Mouse (Mus musculus): ENCODE data around the gene Fcho2. TPM values are rescaled to one million over a fixed set of nuclear protein-coding genes. Genes with fewer than 3 reads are reported as not detected.

Fcho2 gene
- polyA plus RNA-seq, 1 experiment from 2014 or later: 16.6 TPM

DNA sequence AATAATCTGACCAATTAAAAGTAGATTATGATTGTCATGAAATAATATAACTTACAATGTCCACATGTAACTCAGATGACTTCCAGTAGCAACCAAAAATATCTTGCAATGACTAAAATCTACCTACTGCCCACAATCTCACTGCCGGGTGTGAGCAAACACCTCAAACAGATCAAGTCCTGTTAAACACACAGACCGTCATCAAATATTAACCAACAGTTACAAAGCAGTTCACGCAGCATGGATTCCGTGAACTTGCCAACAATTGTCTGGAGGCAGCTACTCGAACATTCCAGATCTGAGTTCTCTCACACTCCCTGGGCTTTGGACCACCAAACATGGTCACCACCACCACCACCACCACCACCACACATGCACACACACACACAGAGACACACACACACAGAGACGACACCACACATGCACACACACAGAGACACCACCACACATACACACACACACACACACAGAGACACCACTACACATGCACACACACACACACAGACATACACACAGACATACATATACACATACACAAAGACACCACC is 99.7 kb downstream of the Fcho2 start:
- TF ChIP-seq EP300 (IDR thresholded peaks at IDR 0.05; ENCODE audit: low read depth) (no peak), CTCF (IDR thresholded peaks at IDR 0.05; ENCODE audit: low read depth) (no peak)
- no peaks in the 10 kb centered on the region; the same call in 1 of the 2 replicates for H3K4me1 ChIP-seq (ENCODE audit: insufficient read depth)
- no peaks in the 10 kb centered on the region for H3K36me3 ChIP-seq (replicated peaks; ENCODE audit: insufficient read depth, low read length)
- H3K4me2 ChIP-seq (ENCODE audit: low read depth, low read length): no peak overlapping the region
- no peak overlapping the region for H3K9ac ChIP-seq (replicated peaks)
- H3K27me3 ChIP-seq (ENCODE audit: insufficient read depth, low read length): no peaks in the 10 kb centered on the region
- H3K4me3 ChIP-seq (ENCODE audit: low read depth, low read length): no peak overlapping the region
- DNase-seq: no peak
- ATAC-seq: peak; percentile 79
- 61% methylated on average over 6 of the region's 6 CpGs for WGBS (ENCODE audit: insufficient replicate concordance)
- no peaks in the 10 kb centered on the region for H3K9me3 ChIP-seq (ENCODE audit: low read length)
- no peak overlapping the region for H3K27ac ChIP-seq (ENCODE audit: low read depth)

DNA sequence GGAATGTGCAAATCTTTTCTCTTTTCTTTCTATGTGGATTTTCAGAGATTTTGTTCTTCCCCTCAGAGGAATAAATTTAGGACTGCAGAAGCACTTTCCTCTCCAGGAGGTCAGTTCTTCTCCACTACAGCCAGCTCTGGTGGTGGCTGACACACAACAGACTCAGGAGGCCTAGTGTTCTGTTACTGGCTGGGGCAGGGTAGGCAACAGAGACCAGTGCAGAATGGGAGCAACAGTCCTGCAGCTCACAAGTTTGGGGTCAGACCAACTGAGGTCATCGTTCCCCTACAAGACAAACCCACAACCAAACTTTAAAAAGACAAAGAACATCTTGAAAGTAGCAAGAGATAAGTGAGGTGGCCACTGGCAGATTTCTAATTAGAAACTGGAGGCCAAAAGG is 104.6 kb downstream of the Fcho2 start:
- DNase-seq: no peak
- H3K9ac ChIP-seq (replicated peaks): no peak overlapping the region
- no peaks in the 10 kb centered on the region for H3K27me3 ChIP-seq (ENCODE audit: insufficient read depth, low read length)
- ATAC-seq: no peak
- no peak overlapping the region for H3K4me3 ChIP-seq (ENCODE audit: low read depth, low read length)
- no peak for TF ChIP-seq EP300 (IDR thresholded peaks at IDR 0.05; ENCODE audit: low read depth)
- no peak for TF ChIP-seq CTCF (IDR thresholded peaks at IDR 0.05; ENCODE audit: low read depth)
- H3K4me2 ChIP-seq (ENCODE audit: low read depth, low read length): no peak overlapping the region
- 85% methylated on average over 1 of the region's 1 CpGs for WGBS (ENCODE audit: insufficient replicate concordance)
- H3K4me1 ChIP-seq (ENCODE audit: insufficient read depth): no peaks in the 10 kb centered on the region
- no peaks in the 10 kb centered on the region for H3K9me3 ChIP-seq (ENCODE audit: low read length)
- H3K36me3 ChIP-seq (replicated peaks; ENCODE audit: insufficient read depth, low read length): no peaks in the 10 kb centered on the region
- H3K27ac ChIP-seq (ENCODE audit: low read depth): no peak overlapping the region

DNA sequence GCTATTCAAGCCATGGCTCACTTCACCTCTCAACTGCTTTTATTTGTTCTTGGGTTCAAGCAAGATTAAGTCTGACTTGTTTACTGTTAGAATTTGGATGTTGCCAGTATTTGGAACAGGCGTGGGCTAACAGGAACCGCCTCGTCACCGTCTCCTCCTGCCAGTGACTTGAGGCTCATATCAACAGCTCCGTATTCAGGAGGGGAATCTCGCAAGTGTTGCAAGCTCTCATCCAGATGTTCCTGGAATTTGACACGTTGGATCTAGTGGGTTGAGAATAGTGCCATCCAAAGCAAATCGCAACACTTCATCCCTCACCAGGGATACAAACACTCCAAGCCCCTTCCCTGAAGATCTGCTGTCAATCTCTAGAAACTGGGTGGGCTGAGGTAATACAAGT is 105.0 kb downstream of the Fcho2 start:
- TF ChIP-seq EP300 (IDR thresholded peaks at IDR 0.05; ENCODE audit: low read depth) (no peak), CTCF (IDR thresholded peaks at IDR 0.05; ENCODE audit: low read depth) (no peak)
- 74% methylated on average over 8 of the region's 8 CpGs for WGBS (ENCODE audit: insufficient replicate concordance)

DNA sequence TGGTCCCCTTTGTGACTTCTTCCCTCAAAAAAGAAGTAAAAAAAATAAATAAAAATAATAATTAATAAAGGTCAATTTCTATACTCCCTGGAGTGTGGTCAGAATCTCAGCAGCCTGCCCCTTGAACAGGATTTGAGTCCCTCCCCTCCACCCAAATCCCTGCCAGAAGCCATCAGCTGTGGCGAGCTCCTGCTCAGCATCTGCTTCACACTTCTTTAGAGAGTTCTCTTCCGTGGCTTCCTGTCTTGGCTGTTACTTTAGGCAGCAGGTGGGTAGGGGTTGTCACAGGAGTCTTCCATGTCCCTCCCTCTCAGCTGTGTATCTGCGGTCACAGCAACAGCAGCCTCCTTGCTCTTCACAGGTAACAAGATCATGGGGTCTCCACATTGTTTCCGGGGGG is 109.7 kb downstream of the Fcho2 start:
- no peaks in the 10 kb centered on the region for H3K36me3 ChIP-seq (replicated peaks; ENCODE audit: insufficient read depth, low read length)
- no peaks in the 10 kb centered on the region for H3K9me3 ChIP-seq (ENCODE audit: low read length)
- H3K4me2 ChIP-seq (ENCODE audit: low read depth, low read length): no peak overlapping the region
- no peak overlapping the region for H3K9ac ChIP-seq (replicated peaks)
- no peaks in the 10 kb centered on the region for H3K4me1 ChIP-seq (ENCODE audit: insufficient read depth)
- 69% methylated on average over 4 of the region's 4 CpGs for WGBS (ENCODE audit: insufficient replicate concordance)
- ATAC-seq (no peak), DNase-seq (no peak)
- no peaks in the 10 kb centered on the region for H3K27me3 ChIP-seq (ENCODE audit: insufficient read depth, low read length)
- no peak overlapping the region for H3K4me3 ChIP-seq (ENCODE audit: low read depth, low read length)
- TF ChIP-seq EP300 (IDR thresholded peaks at IDR 0.05; ENCODE audit: low read depth): no peak
- no peak overlapping the region for H3K27ac ChIP-seq (ENCODE audit: low read depth)

More for the DNA sequence above, 105.0 kb downstream of the Fcho2 start:
- H3K9ac ChIP-seq (replicated peaks): no peak overlapping the region
- no peaks in the 10 kb centered on the region for H3K27me3 ChIP-seq (ENCODE audit: insufficient read depth, low read length)
- no peaks in the 10 kb centered on the region for H3K4me1 ChIP-seq (ENCODE audit: insufficient read depth)
- H3K36me3 ChIP-seq (replicated peaks; ENCODE audit: insufficient read depth, low read length): no peaks in the 10 kb centered on the region
- no peak for ATAC-seq
- DNase-seq: no peak
- no peak overlapping the region for H3K4me2 ChIP-seq (ENCODE audit: low read depth, low read length)
- no peak overlapping the region for H3K27ac ChIP-seq (ENCODE audit: low read depth)
- H3K9me3 ChIP-seq (ENCODE audit: low read length): no peaks in the 10 kb centered on the region
- H3K4me3 ChIP-seq (ENCODE audit: low read depth, low read length): no peak overlapping the region

DNA sequence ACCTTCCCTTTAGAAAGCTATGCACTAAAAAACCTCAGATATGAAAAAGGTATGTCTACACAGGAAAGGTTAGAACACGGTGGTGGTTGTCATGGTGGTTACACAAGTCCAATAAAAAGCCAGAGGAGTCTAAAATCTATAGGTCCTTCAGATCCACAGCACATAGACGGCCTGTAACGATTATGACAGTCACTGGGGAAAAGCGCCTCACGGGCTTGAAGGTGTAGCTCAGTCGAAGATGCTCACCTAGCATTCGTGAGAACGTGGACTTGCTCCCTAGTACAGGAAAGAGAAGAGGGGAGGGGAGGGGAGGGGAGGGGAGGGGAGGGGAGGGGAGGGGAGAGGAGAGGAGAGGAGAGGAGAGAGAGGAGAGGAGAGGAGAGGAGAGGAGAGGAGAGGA is 111.5 kb downstream of the Fcho2 start:
- no peaks in the 10 kb centered on the region for H3K9me3 ChIP-seq (ENCODE audit: low read length)
- no peak for ATAC-seq
- H3K4me1 ChIP-seq (ENCODE audit: insufficient read depth): no peaks in the 10 kb centered on the region
- H3K4me3 ChIP-seq (ENCODE audit: low read depth, low read length): no peak overlapping the region
- no peaks in the 10 kb centered on the region for H3K36me3 ChIP-seq (replicated peaks; ENCODE audit: insufficient read depth, low read length)
- H3K27me3 ChIP-seq (ENCODE audit: insufficient read depth, low read length): no peaks in the 10 kb centered on the region
- H3K27ac ChIP-seq (ENCODE audit: low read depth): no peak overlapping the region
- WGBS (ENCODE audit: insufficient replicate concordance): 81% methylated on average over 8 of the region's 8 CpGs
- TF ChIP-seq EP300 (IDR thresholded peaks at IDR 0.05; ENCODE audit: low read depth): no peak
- TF ChIP-seq CTCF (IDR thresholded peaks at IDR 0.05; ENCODE audit: low read depth): no peak
- H3K9ac ChIP-seq (replicated peaks): no peak overlapping the region
- no peak for DNase-seq
- H3K4me2 ChIP-seq (ENCODE audit: low read depth, low read length): no peak overlapping the region

DNA sequence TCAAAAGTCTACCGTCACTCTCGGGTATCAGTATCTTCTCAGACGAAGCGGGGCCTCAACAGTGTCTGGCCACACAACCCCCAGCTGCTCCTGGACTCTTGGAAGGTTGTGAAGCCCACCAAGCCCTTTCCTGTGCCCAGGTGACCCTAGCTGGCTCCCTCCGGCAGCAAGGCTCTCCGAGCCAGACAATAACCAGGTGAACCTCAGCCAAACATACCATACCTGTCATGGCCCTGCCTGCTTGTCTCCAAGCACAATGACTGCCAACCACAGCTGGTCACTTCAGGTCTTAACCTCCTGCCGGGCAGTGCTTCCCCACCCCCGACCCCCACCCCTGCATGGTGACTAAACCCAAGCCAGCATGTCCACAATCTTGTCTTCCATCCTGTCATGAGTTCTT is 112.9 kb downstream of the Fcho2 start:
- 78% methylated on average over 8 of the region's 8 CpGs for WGBS (ENCODE audit: insufficient replicate concordance)
- Histone ChIP-seq H3K4me1 (ENCODE audit: insufficient read depth) (no peaks in the 10 kb centered on the region), H3K4me3 (ENCODE audit: low read depth, low read length) (no peak overlapping the region), H3K27ac (ENCODE audit: low read depth) (no peak overlapping the region), H3K9ac (replicated peaks) (no peak overlapping the region), H3K27me3 (ENCODE audit: insufficient read depth, low read length) (no peaks in the 10 kb centered on the region), H3K9me3 (ENCODE audit: low read length) (no peaks in the 10 kb centered on the region), H3K36me3 (replicated peaks; ENCODE audit: insufficient read depth, low read length) (no peaks in the 10 kb centered on the region), H3K4me2 (ENCODE audit: low read depth, low read length) (no peak overlapping the region)
- no peak for ATAC-seq
- no peak for TF ChIP-seq EP300 (IDR thresholded peaks at IDR 0.05; ENCODE audit: low read depth)
- TF ChIP-seq CTCF (IDR thresholded peaks at IDR 0.05; ENCODE audit: low read depth): no peak
- DNase-seq: no peak

DNA sequence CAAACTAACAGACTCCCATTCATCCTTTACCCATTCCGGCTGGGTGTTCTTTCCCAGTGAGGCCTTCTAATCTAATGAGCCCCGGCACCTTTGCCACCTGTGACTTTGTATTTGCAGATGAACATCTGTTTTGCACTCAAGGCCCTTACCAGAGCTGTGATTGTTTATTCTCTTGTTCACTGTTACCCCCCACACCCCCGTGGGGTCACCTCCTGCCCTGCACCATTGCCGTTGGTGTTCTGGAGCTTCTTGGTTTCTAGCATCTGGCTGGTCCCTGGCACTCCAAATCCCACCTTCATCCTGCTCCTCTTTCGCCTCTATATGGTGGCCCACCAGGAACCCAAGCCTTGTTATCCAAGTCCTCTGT is 114.0 kb downstream of the Fcho2 start:
- H3K9me3 ChIP-seq (ENCODE audit: low read length): no peaks in the 10 kb centered on the region
- H3K27me3 ChIP-seq (ENCODE audit: insufficient read depth, low read length): 0 out of 2 replicates have a peak, but pooled peaks cover 3% of the 10 kb centered on the region
- H3K4me3 ChIP-seq (ENCODE audit: low read depth, low read length): no peak overlapping the region
- H3K4me1 ChIP-seq (ENCODE audit: insufficient read depth): no peaks in the 10 kb centered on the region
- H3K36me3 ChIP-seq (replicated peaks; ENCODE audit: insufficient read depth, low read length): no peaks in the 10 kb centered on the region
- no peak overlapping the region for H3K4me2 ChIP-seq (ENCODE audit: low read depth, low read length)
- H3K27ac ChIP-seq (ENCODE audit: low read depth): no peak overlapping the region
- no peak overlapping the region for H3K9ac ChIP-seq (replicated peaks)
- no peak for TF ChIP-seq CTCF (IDR thresholded peaks at IDR 0.05; ENCODE audit: low read depth)
- TF ChIP-seq EP300 (IDR thresholded peaks at IDR 0.05; ENCODE audit: low read depth): no peak
- WGBS (ENCODE audit: insufficient replicate concordance): 76% methylated on average over 5 of the region's 5 CpGs
- DNase-seq: no peak
- no peak for ATAC-seq

All from liver, postnatal 0 days (tissue).